Mouse (Mus musculus): ENCODE results near the gene Rps6ka6. TPM values are rescaled to one million over a fixed set of nuclear protein-coding genes. Genes with fewer than 3 reads are reported as not detected.

Rps6ka6 gene
- polyA plus RNA-seq, 1 experiment from 2014 or later, result 57.7 TPM

- Histone ChIP-seq H3K4me3 (replicated peaks; ENCODE audit: low read depth, low read length) (no peak overlapping the region), H3K4me2 (ENCODE audit: low read length) (no peak overlapping the region), H3K9ac (replicated peaks; ENCODE audit: low read length) (no peak overlapping the region), H3K9me3 (ENCODE audit: control insufficient read depth, low read length) (no peaks in the 10 kb centered on the region), H3K27ac (replicated peaks; ENCODE audit: low read depth, low read length) (no peak overlapping the region), H3K36me3 (ENCODE audit: control insufficient read depth, insufficient read depth, low read length) (no peaks in the 10 kb centered on the region), H3K4me1 (ENCODE audit: control insufficient read depth, insufficient read depth, low read length) (no peaks in the 10 kb centered on the region), H3K27me3 (ENCODE audit: control insufficient read depth, insufficient read depth, low read length) (no peaks in the 10 kb centered on the region)
- WGBS, result 88% methylated on average over 4 of the region's 4 CpGs
- ATAC-seq (ENCODE audit: low FRiP score, low TSS enrichment), result no peak
- DNase-seq, result no peak
These were observed 123.0 kb downstream of the Rps6ka6 start for GRCm38 (mm10) chrX:111414775-111415174.

- WGBS, result 93% methylated on average over 2 of the region's 2 CpGs
- no peak for ATAC-seq (ENCODE audit: low FRiP score, low TSS enrichment)
These were observed 132.9 kb downstream of the Rps6ka6 start for GRCm38 (mm10) chrX:111404816-111405215.

GRCm38 (mm10) chrX:111377020-111377419 lies 160.7 kb downstream of the Rps6ka6 start:
- no peak overlapping the region for H3K4me2 ChIP-seq (ENCODE audit: low read length)
- H3K27ac ChIP-seq (replicated peaks; ENCODE audit: low read depth, low read length), result no peak overlapping the region
- no peaks in the 10 kb centered on the region for H3K27me3 ChIP-seq (ENCODE audit: control insufficient read depth, insufficient read depth, low read length)
- H3K36me3 ChIP-seq (ENCODE audit: control insufficient read depth, insufficient read depth, low read length), result no peaks in the 10 kb centered on the region
- ATAC-seq (ENCODE audit: low FRiP score, low TSS enrichment) (no peak), DNase-seq (no peak)
- H3K9ac ChIP-seq (replicated peaks; ENCODE audit: low read length), result no peak overlapping the region
- H3K9me3 ChIP-seq (ENCODE audit: control insufficient read depth, low read length), result no peaks in the 10 kb centered on the region
- 83% methylated on average over 5 of the region's 5 CpGs for WGBS
- H3K4me1 ChIP-seq (ENCODE audit: control insufficient read depth, insufficient read depth, low read length), result no peaks in the 10 kb centered on the region
- H3K4me3 ChIP-seq (replicated peaks; ENCODE audit: low read depth, low read length), result no peak overlapping the region

More at GRCm38 (mm10) chrX:111404816-111405215, 132.9 kb downstream of the Rps6ka6 start:
- Histone ChIP-seq H3K4me1 (ENCODE audit: control insufficient read depth, insufficient read depth, low read length) (no peaks in the 10 kb centered on the region), H3K9ac (replicated peaks; ENCODE audit: low read length) (no peak overlapping the region), H3K36me3 (ENCODE audit: control insufficient read depth, insufficient read depth, low read length) (no peaks in the 10 kb centered on the region; the same call in 1 of the 2 replicates), H3K4me3 (replicated peaks; ENCODE audit: low read depth, low read length) (no peak overlapping the region), H3K27me3 (ENCODE audit: control insufficient read depth, insufficient read depth, low read length) (no peaks in the 10 kb centered on the region), H3K27ac (replicated peaks; ENCODE audit: low read depth, low read length) (no peak overlapping the region), H3K9me3 (ENCODE audit: control insufficient read depth, low read length) (no peaks in the 10 kb centered on the region), H3K4me2 (ENCODE audit: low read length) (no peak overlapping the region)
- DNase-seq, result no peak

- WGBS, result 43% methylated on average over 1 of the region's 1 CpGs
- H3K27ac ChIP-seq (replicated peaks; ENCODE audit: low read depth, low read length), result no peak overlapping the region
- H3K27me3 ChIP-seq (ENCODE audit: control insufficient read depth, insufficient read depth, low read length), result no peaks in the 10 kb centered on the region
- no peaks in the 10 kb centered on the region for H3K36me3 ChIP-seq (ENCODE audit: control insufficient read depth, insufficient read depth, low read length)
- no peak overlapping the region for H3K4me3 ChIP-seq (replicated peaks; ENCODE audit: low read depth, low read length)
- H3K4me2 ChIP-seq (ENCODE audit: low read length), result no peak overlapping the region
- no peak overlapping the region for H3K9ac ChIP-seq (replicated peaks; ENCODE audit: low read length)
- no peaks in the 10 kb centered on the region for H3K4me1 ChIP-seq (ENCODE audit: control insufficient read depth, insufficient read depth, low read length)
- ATAC-seq (ENCODE audit: low FRiP score, low TSS enrichment), result no peak
- H3K9me3 ChIP-seq (ENCODE audit: control insufficient read depth, low read length), result no peaks in the 10 kb centered on the region
- DNase-seq, result no peak
These were observed 163.6 kb downstream of the Rps6ka6 start for GRCm38 (mm10) chrX:111374177-111374576.

Other genes with a start within 250 kb of the Rps6ka6 start
- gene Hdx, start 159.1 kb upstream of the Rps6ka6 start, polyA plus RNA-seq (2014; fragmentation: Nextera tagmentation; extraction: Ambion mirVana), result 2.5 and 2.6 TPM in 2 replicates